9 mouse cellular contexts compared by ENCODE assay signal in the genomic region with DNA sequence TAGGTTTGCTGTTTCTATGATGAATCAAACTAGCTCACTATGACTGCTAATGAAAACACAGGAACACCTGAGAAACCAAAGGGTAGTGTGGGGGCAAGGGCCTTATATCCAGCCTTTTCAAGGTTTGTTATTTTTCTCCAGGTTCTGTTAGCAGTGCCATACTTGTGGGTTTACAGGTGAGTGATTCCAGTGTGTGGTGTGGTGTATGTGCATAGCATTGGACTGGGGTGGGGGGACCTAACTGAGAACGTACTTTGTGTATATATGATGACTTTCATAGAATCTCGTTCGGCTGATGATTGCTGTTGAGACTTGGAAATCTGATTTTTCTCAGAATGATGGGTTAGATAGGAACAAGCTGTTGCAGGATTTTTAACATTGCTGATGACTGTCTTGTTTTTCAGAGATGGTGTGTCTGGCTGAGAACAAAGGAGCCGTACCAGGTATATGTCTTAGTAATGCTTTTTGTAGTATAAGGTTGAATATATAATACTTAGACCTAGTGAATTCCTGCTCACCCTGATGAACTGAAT. TPM values are rescaled to one million over a fixed set of nuclear protein-coding genes. Genes with fewer than 3 reads are reported as not detected.
DNase-seq lines count a peak whose midpoint lies in the region; ATAC-seq and TF ChIP-seq lines count a peak whose summit lies in the region.
"Had no signal": no experiment of that assay in that cellular context is flagged by ENCODE, and none has a peak within 500 bp of the region (broad histone marks: within the 10 kb centered on the region; RNA-seq: fewer than 3 reads in every experiment).

No protein-coding gene starts in this region.

- peak overlapping the region; percentile 65 for H3K4me3 ChIP-seq in heart, embryonic 15.5 days
- peak overlapping the region; percentile 76 for H3K4me3 ChIP-seq in embryonic facial prominence, embryonic 12.5 days
- H3K4me3 ChIP-seq in intestine, embryonic 15.5 days (replicated peaks) = peak overlapping the region; percentile 66
- peak overlapping the region; percentile 69; the same call in 1 of the 2 replicates for H3K4me3 ChIP-seq in midbrain, postnatal 0 days (ENCODE audit: low read depth, low read length)

- no peaks in the 10 kb centered on the region for H3K27me3 ChIP-seq in heart, embryonic 15.5 days
- no peaks in the 10 kb centered on the region for H3K27me3 ChIP-seq in embryonic facial prominence, embryonic 12.5 days
- no peaks in the 10 kb centered on the region for H3K27me3 ChIP-seq in intestine, embryonic 15.5 days (replicated peaks)
- no peaks in the 10 kb centered on the region for H3K27me3 ChIP-seq in midbrain, postnatal 0 days (ENCODE audit: insufficient read depth, low read length)

- H3K27ac ChIP-seq in heart, embryonic 15.5 days = no peak overlapping the region
- peak overlapping the region; percentile 89; the same call in 1 of the 2 replicates for H3K27ac ChIP-seq in embryonic facial prominence, embryonic 12.5 days
- no peak overlapping the region for H3K27ac ChIP-seq in intestine, embryonic 15.5 days
- H3K27ac ChIP-seq in midbrain, postnatal 0 days (ENCODE audit: low read depth, low read length) = no peak overlapping the region

- intact Hi-C loops in heart, postnatal 36 days (cut with DNase I) = no loop called here
- intact Hi-C loops in gastrocnemius, postnatal 36 days (cut with DNase I) = no loop called here

- 0 out of 2 replicates have a peak overlapping the region, but pooled peaks have one; percentile 84 for H3K9ac ChIP-seq in heart, embryonic 15.5 days
- peak overlapping the region; percentile 95 for H3K9ac ChIP-seq in embryonic facial prominence, embryonic 12.5 days
- H3K9ac ChIP-seq in intestine, embryonic 15.5 days = peak overlapping the region; percentile 27; the same call in 1 of the 2 replicates
- no peak overlapping the region; the same call in 1 of the 2 replicates for H3K9ac ChIP-seq in midbrain, postnatal 0 days (replicated peaks; ENCODE audit: low read length, poor library complexity, severe bottlenecking)

- 55% methylated on average over 4 of the region's 4 CpGs for WGBS in heart, embryonic 15.5 days
- WGBS in embryonic facial prominence, embryonic 12.5 days = 59% methylated on average over 4 of the region's 4 CpGs
- WGBS in intestine, embryonic 15.5 days = 42% methylated on average over 4 of the region's 4 CpGs
- WGBS in midbrain, postnatal 0 days = 41% methylated on average over 4 of the region's 4 CpGs

- peaks cover 28% of the 10 kb centered on the region for H3K36me3 ChIP-seq in heart, embryonic 15.5 days
- H3K36me3 ChIP-seq in embryonic facial prominence, embryonic 12.5 days = peaks cover 27% of the 10 kb centered on the region
- peaks cover 16% of the 10 kb centered on the region for H3K36me3 ChIP-seq in intestine, embryonic 15.5 days
- peaks cover 11% of the 10 kb centered on the region; the same call in 1 of the 2 replicates for H3K36me3 ChIP-seq in midbrain, postnatal 0 days (ENCODE audit: insufficient read depth, low read length)

- no peak for ATAC-seq in heart, embryonic 15.5 days (replicated peaks; ENCODE audit: insufficient number of reproducible peaks, insufficient read depth, low FRiP score, low read depth)
- ATAC-seq in embryonic facial prominence, embryonic 12.5 days (ENCODE audit: insufficient number of reproducible peaks, insufficient read depth, low FRiP score, low TSS enrichment) = no peak
- no peak for ATAC-seq in intestine, embryonic 15.5 days
- ATAC-seq in midbrain, postnatal 0 days (ENCODE audit: low FRiP score) = no peak

- H3K9me3 ChIP-seq in heart, embryonic 15.5 days (replicated peaks) = no peaks in the 10 kb centered on the region
- H3K9me3 ChIP-seq in embryonic facial prominence, embryonic 12.5 days = no peaks in the 10 kb centered on the region
- H3K9me3 ChIP-seq in intestine, embryonic 15.5 days = no peaks in the 10 kb centered on the region
- H3K9me3 ChIP-seq in midbrain, postnatal 0 days (ENCODE audit: low read length) = no peaks in the 10 kb centered on the region

- peak overlapping the region; percentile 63 for H3K4me2 ChIP-seq in heart, embryonic 15.5 days
- peak overlapping the region; percentile 84 for H3K4me2 ChIP-seq in embryonic facial prominence, embryonic 12.5 days (replicated peaks)
- peak overlapping the region; percentile 64 for H3K4me2 ChIP-seq in intestine, embryonic 15.5 days (replicated peaks)
- H3K4me2 ChIP-seq in midbrain, postnatal 0 days (ENCODE audit: low read depth, low read length, poor library complexity, severe bottlenecking) = peak overlapping the region; percentile 59; the same call in 1 of the 2 replicates

- H3K4me1 ChIP-seq in heart, embryonic 15.5 days (replicated peaks) = peaks cover 29% of the 10 kb centered on the region
- peaks cover 24% of the 10 kb centered on the region for H3K4me1 ChIP-seq in embryonic facial prominence, embryonic 12.5 days
- H3K4me1 ChIP-seq in intestine, embryonic 15.5 days (replicated peaks) = peaks cover 17% of the 10 kb centered on the region
- peaks cover 10% of the 10 kb centered on the region; the same call in 1 of the 2 replicates for H3K4me1 ChIP-seq in midbrain, postnatal 0 days (ENCODE audit: insufficient read depth, low read length)

- no peak for DNase-seq in heart, postnatal 36 days
- no peak for DNase-seq in midbrain, postnatal 0 days (ENCODE audit: low spot score)
- DNase-seq in spleen, postnatal 36 days (ENCODE audit: low spot score in 2 of 2) = no peak
- no peak for DNase-seq in gastrocnemius, postnatal 36 days
- DNase-seq in gastrocnemius, postnatal 25 days = no peak
- DNase-seq: lung, adult 18-20 months had no signal

- no peak for TF ChIP-seq CTCF in midbrain, postnatal 0 days (IDR thresholded peaks at IDR 0.05)

RNA-seq across cellular contexts. Expression of a gene that starts 2.0 kb away (rescaled TPM):
- polyA plus RNA-seq in heart, embryonic 15.5 days (2015; fragmentation: Nextera tagmentation; extraction: Ambion mirVana) = 59.4 and 71.5 TPM in 2 replicates
- total RNA-seq in heart, postnatal 36 days (2021) = 10 to 100 TPM; 37.7 to 43.0 TPM
- polyA plus RNA-seq in embryonic facial prominence, embryonic 12.5 days (2016; fragmentation: Nextera tagmentation; extraction: Ambion mirVana) = 119 and 122 TPM in 2 replicates
- polyA plus RNA-seq in intestine, embryonic 15.5 days (2015; fragmentation: Nextera tagmentation; extraction: Ambion mirVana) = 161 and 163 TPM in 2 replicates
- 111 and 133 TPM in 2 replicates for total RNA-seq in midbrain, postnatal 0 days (2014; rRNA removed)
- polyA plus RNA-seq in midbrain, postnatal 0 days (2015; fragmentation: Nextera tagmentation; extraction: Ambion mirVana) = 212 and 223 TPM in 2 replicates
- total RNA-seq in gastrocnemius, postnatal 36 days (2021) = 10 to 100 TPM; 27.9 to 30.0 TPM
- 10 to 100 TPM; 26.7 to 34.6 TPM for total RNA-seq in gastrocnemius, postnatal 25 days (2021)

RNA-seq across cellular contexts. Expression of a gene that starts 10.5 kb away (rescaled TPM):
- 42.8 and 59.3 TPM in 2 replicates for polyA plus RNA-seq in heart, embryonic 15.5 days (2015; fragmentation: Nextera tagmentation; extraction: Ambion mirVana)
- total RNA-seq in heart, postnatal 36 days (2021) = 10 to 100 TPM; 22.0 to 22.4 TPM
- 88.5 and 98.3 TPM in 2 replicates for polyA plus RNA-seq in embryonic facial prominence, embryonic 12.5 days (2016; fragmentation: Nextera tagmentation; extraction: Ambion mirVana)
- polyA plus RNA-seq in intestine, embryonic 15.5 days (2015; fragmentation: Nextera tagmentation; extraction: Ambion mirVana) = 77.3 and 88.5 TPM in 2 replicates
- 50.9 and 65.7 TPM in 2 replicates for total RNA-seq in midbrain, postnatal 0 days (2014; rRNA removed)
- polyA plus RNA-seq in midbrain, postnatal 0 days (2015; fragmentation: Nextera tagmentation; extraction: Ambion mirVana) = 85.9 and 88.2 TPM in 2 replicates
- 10 to 100 TPM; 15.2 to 20.4 TPM for total RNA-seq in gastrocnemius, postnatal 36 days (2021)
- 10 to 100 TPM; 16.9 to 18.2 TPM for total RNA-seq in gastrocnemius, postnatal 25 days (2021)

RNA-seq across cellular contexts. Expression of a gene that starts 15.4 kb away (rescaled TPM):
- 0.69 and 1.9 TPM in 2 replicates for polyA plus RNA-seq in heart, embryonic 15.5 days (2015; fragmentation: Nextera tagmentation; extraction: Ambion mirVana)
- total RNA-seq in heart, postnatal 36 days (2021) = not detected
- 2.6 and 2.7 TPM in 2 replicates for polyA plus RNA-seq in embryonic facial prominence, embryonic 12.5 days (2016; fragmentation: Nextera tagmentation; extraction: Ambion mirVana)
- 1.8 TPM in 2 replicates for polyA plus RNA-seq in intestine, embryonic 15.5 days (2015; fragmentation: Nextera tagmentation; extraction: Ambion mirVana)
- not detected in 2 replicates for total RNA-seq in midbrain, postnatal 0 days (2014; rRNA removed)
- polyA plus RNA-seq in midbrain, postnatal 0 days (2015; fragmentation: Nextera tagmentation; extraction: Ambion mirVana) = 0.64 TPM in 1 of 2 replicates, not detected in the other
- total RNA-seq in gastrocnemius, postnatal 36 days (2021) = under 1 TPM in 1 of 2 experiments, not detected in 1; 0.66 TPM
- total RNA-seq in gastrocnemius, postnatal 25 days (2021) = not detected

RNA-seq across cellular contexts. Expression of a gene that starts 16.1 kb away (rescaled TPM):
- 81.0 and 92.0 TPM in 2 replicates for polyA plus RNA-seq in heart, embryonic 15.5 days (2015; fragmentation: Nextera tagmentation; extraction: Ambion mirVana)
- total RNA-seq in heart, postnatal 36 days (2021) = 10 to 100 TPM; 28.1 to 29.8 TPM
- 165 and 172 TPM in 2 replicates for polyA plus RNA-seq in embryonic facial prominence, embryonic 12.5 days (2016; fragmentation: Nextera tagmentation; extraction: Ambion mirVana)
- 119 and 121 TPM in 2 replicates for polyA plus RNA-seq in intestine, embryonic 15.5 days (2015; fragmentation: Nextera tagmentation; extraction: Ambion mirVana)
- 112 and 147 TPM in 2 replicates for total RNA-seq in midbrain, postnatal 0 days (2014; rRNA removed)
- polyA plus RNA-seq in midbrain, postnatal 0 days (2015; fragmentation: Nextera tagmentation; extraction: Ambion mirVana) = 104 and 106 TPM in 2 replicates
- total RNA-seq in gastrocnemius, postnatal 36 days (2021) = 10 to 100 TPM; 19.0 to 19.9 TPM
- 10 to 100 TPM; 20.9 to 21.6 TPM for total RNA-seq in gastrocnemius, postnatal 25 days (2021)

RNA-seq across cellular contexts. Expression of a gene that starts 31.7 kb away (rescaled TPM):
- polyA plus RNA-seq in heart, embryonic 15.5 days (2015; fragmentation: Nextera tagmentation; extraction: Ambion mirVana) = 100 and 132 TPM in 2 replicates
- total RNA-seq in heart, postnatal 36 days (2021) = 10 to 100 TPM; 36.7 to 37.6 TPM
- 218 and 221 TPM in 2 replicates for polyA plus RNA-seq in embryonic facial prominence, embryonic 12.5 days (2016; fragmentation: Nextera tagmentation; extraction: Ambion mirVana)
- polyA plus RNA-seq in intestine, embryonic 15.5 days (2015; fragmentation: Nextera tagmentation; extraction: Ambion mirVana) = 143 and 146 TPM in 2 replicates
- 67.4 and 75.6 TPM in 2 replicates for total RNA-seq in midbrain, postnatal 0 days (2014; rRNA removed)
- polyA plus RNA-seq in midbrain, postnatal 0 days (2015; fragmentation: Nextera tagmentation; extraction: Ambion mirVana) = 90.0 and 92.8 TPM in 2 replicates
- 10 to 100 TPM; 24.1 to 32.9 TPM for total RNA-seq in gastrocnemius, postnatal 36 days (2021)
- total RNA-seq in gastrocnemius, postnatal 25 days (2021) = 10 to 100 TPM; 32.4 to 33.8 TPM
